In genomic region chr2:136532033-136532432, GRCm38 (mm10) we compare ENCODE assay signal across 8 mouse cellular contexts. TPM values are rescaled to one million over a fixed set of nuclear protein-coding genes. Genes with fewer than 3 reads are reported as not detected.
A peak's percentile ranks its signal among the peaks of the same experiment; 100 is the strongest.
DNase-seq lines count a peak whose midpoint lies in the region; ATAC-seq and TF ChIP-seq lines count a peak whose summit lies in the region.

No protein-coding gene starts in this region.

- H3K4me1 ChIP-seq in hindbrain, embryonic 12.5 days: no peaks in the 10 kb centered on the region
- no peaks in the 10 kb centered on the region; the same call in 1 of the 2 replicates for H3K4me1 ChIP-seq in lung, adult 2 months (ENCODE audit: control insufficient read depth, insufficient read depth, low read length)

- WGBS in hindbrain, embryonic 12.5 days: under 1% methylated on average over 23 of the region's 23 CpGs
- 2% methylated on average over 23 of the region's 23 CpGs for WGBS in lung, adult 2 months

- no peak for TF ChIP-seq CTCF in lung, adult 2 months (IDR thresholded peaks at IDR 0.05; ENCODE audit: insufficient read depth, low read length)

- ATAC-seq in hindbrain, embryonic 12.5 days (ENCODE audit: low FRiP score): peak; percentile 100

- no peaks in the 10 kb centered on the region for H3K36me3 ChIP-seq in hindbrain, embryonic 12.5 days

- H3K4me2 ChIP-seq in hindbrain, embryonic 12.5 days (replicated peaks): peak overlapping the region; percentile 62

- 0 out of 2 replicates have a peak overlapping the region, but pooled peaks have one; percentile 64 for H3K27ac ChIP-seq in hindbrain, embryonic 12.5 days

- no peaks in the 10 kb centered on the region for H3K9me3 ChIP-seq in hindbrain, embryonic 12.5 days (replicated peaks)

- peak overlapping the region; percentile 51 for H3K4me3 ChIP-seq in hindbrain, embryonic 12.5 days
- peak overlapping the region; percentile 43 for H3K4me3 ChIP-seq in lung, adult 2 months (replicated peaks; ENCODE audit: extremely low read depth, low read depth, low read length)

- peak; percentile 76 to 78 for DNase-seq in adrenal gland, adult 18-20 months (ENCODE audit: low spot score in 2 of 2)
- peak; percentile 88 to 92 for DNase-seq in cerebellum, postnatal 36 days
- peak; percentile 84 to 91 for DNase-seq in frontal cortex, postnatal 36 days (ENCODE audit: low spot score in 2 of 2)
- peak; percentile 77 for DNase-seq in layer of hippocampus, adult 9-10 months (ENCODE audit: low spot score)
- DNase-seq in lung, adult 2 months: peak; percentile 61
- peak; percentile 51 for DNase-seq in ovary, postnatal 10 days (ENCODE audit: low spot score)
- peak; percentile 51 for DNase-seq in urinary bladder, adult 2 months (ENCODE audit: low spot score)

- H3K27me3 ChIP-seq in hindbrain, embryonic 12.5 days: no peaks in the 10 kb centered on the region

- TF ChIP-seq POLR2A in lung, adult 2 months (IDR thresholded peaks at IDR 0.05; ENCODE audit: borderline replicate concordance, extremely low read depth, low read depth, low read length): peak; percentile 16; the same call in 1 of the 2 replicates

- H3K9ac ChIP-seq in hindbrain, embryonic 12.5 days: peak overlapping the region; percentile 62

RNA-seq across cellular contexts. Expression of gene Ankef1, which starts 30.3 kb away (rescaled TPM):
- 10 to 100 TPM in 1 of 2 experiments, 1 to 10 TPM in 1; 9.1 to 37.7 TPM for total RNA-seq in adrenal gland, adult 18-20 months (2021)
- polyA plus RNA-seq in hindbrain, embryonic 12.5 days (2016; fragmentation: Nextera tagmentation; extraction: Ambion mirVana): 0.72 and 1.1 TPM in 2 replicates
- 0.62 and 0.77 TPM in 2 replicates for polyA plus RNA-seq in lung, adult 2 months (2012; rRNA removed)
- 0.97 and 1.8 TPM in 2 replicates for polyA plus RNA-seq in urinary bladder, adult 2 months (2012; rRNA removed)

Comparison
In these comparisons a context has a peak if more than half of its experiments do, and no peak if none do; other contexts are left out.
1. Peak in every context shown above with its lines: DNase-seq, ATAC-seq, H3K4me3 ChIP-seq and H3K27ac ChIP-seq.